Mouse (Mus musculus): ENCODE measurements at regions not wholly inside any gene's neighbourhood (a gene's known extent, or its start where the extent isn't known, plus 50 kb on each side); places are given as distances from the start of the nearest gene placed in this dataset.

DNA sequence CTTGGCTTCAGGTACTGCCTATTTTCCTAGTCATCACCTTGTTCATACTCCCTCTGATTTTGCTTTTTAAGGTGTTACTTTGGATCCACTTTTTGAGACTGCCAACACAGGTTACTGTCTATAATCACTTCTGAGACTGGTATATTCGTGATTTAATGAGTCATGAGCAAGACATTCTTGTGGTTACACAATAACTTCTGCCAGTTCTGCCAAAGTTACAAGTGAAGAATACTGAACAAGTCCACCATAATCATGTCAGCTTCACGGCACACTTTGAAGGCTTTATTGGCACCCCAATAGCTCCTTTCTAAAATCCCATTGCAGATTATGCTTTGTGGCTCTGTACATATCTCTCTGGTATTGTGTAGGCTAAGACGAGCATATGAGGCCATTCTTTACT, 327.9 kb downstream of the Frk start:
- Histone ChIP-seq H3K4me1 (replicated peaks; ENCODE audit: control insufficient read depth, insufficient read depth, low read length) (no peaks in the 10 kb centered on the region), H3K9me3 (ENCODE audit: control insufficient read depth, low read length) (no peaks in the 10 kb centered on the region), H3K27ac (ENCODE audit: low read depth, low read length) (no peak overlapping the region), H3K27me3 (ENCODE audit: control insufficient read depth, insufficient read depth, low read length) (no peaks in the 10 kb centered on the region), H3K36me3 (ENCODE audit: control insufficient read depth, insufficient read depth, low read length) (no peaks in the 10 kb centered on the region), H3K4me3 (ENCODE audit: low read depth, low read length) (no peak overlapping the region), H3K4me2 (replicated peaks; ENCODE audit: low read depth, low read length) (no peak overlapping the region), H3K9ac (ENCODE audit: low read depth, low read length) (no peak overlapping the region)
- DNase-seq (ENCODE audit: low spot score) (no peak), ATAC-seq (ENCODE audit: low FRiP score) (no peak)
- 86% methylated on average over 3 of the region's 3 CpGs for WGBS

- Histone ChIP-seq H3K27ac (ENCODE audit: low read depth, low read length) (no peak overlapping the region), H3K4me3 (ENCODE audit: low read depth, low read length) (no peak overlapping the region), H3K9ac (ENCODE audit: low read depth, low read length) (no peak overlapping the region), H3K36me3 (ENCODE audit: control insufficient read depth, insufficient read depth, low read length) (no peaks in the 10 kb centered on the region), H3K9me3 (ENCODE audit: control insufficient read depth, low read length) (no peaks in the 10 kb centered on the region), H3K4me2 (replicated peaks; ENCODE audit: low read depth, low read length) (no peak overlapping the region), H3K27me3 (ENCODE audit: control insufficient read depth, insufficient read depth, low read length) (no peaks in the 10 kb centered on the region), H3K4me1 (replicated peaks; ENCODE audit: control insufficient read depth, insufficient read depth, low read length) (no peaks in the 10 kb centered on the region)
- DNase-seq (ENCODE audit: low spot score) (no peak), ATAC-seq (ENCODE audit: low FRiP score) (no peak)
Observed at GRCm38 (mm10) chr10:34824121-34824520, 340.9 kb downstream of the Frk start.

DNA sequence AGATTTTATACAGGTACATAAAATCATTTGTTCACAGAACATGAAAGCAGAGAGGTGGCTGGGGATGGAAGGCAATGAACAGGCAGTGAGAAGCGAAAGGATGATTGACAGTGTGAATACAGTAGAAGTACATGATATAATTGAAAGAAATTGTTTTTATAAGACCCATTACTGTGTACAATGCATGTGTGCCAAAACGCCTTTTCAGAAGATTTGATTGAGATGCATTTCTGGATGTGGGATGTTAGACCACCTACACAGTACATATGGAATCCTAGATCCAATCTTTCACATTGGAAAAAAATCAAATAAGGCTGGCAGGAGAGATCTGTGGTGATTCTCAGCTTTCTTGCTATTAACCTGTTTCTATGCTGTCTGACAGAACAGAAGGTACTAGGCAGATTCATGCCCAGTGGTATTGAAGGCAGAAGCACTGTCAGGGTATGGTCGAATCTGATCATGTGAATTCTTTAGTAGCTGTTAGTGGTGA, 358.9 kb downstream of the Frk start:
- WGBS: 89% methylated on average over 3 of the region's 3 CpGs
- no peak for DNase-seq (ENCODE audit: low spot score)
- Histone ChIP-seq H3K9ac (ENCODE audit: low read depth, low read length) (no peak overlapping the region), H3K4me1 (replicated peaks; ENCODE audit: control insufficient read depth, insufficient read depth, low read length) (no peaks in the 10 kb centered on the region), H3K27me3 (ENCODE audit: control insufficient read depth, insufficient read depth, low read length) (no peaks in the 10 kb centered on the region), H3K4me2 (replicated peaks; ENCODE audit: low read depth, low read length) (no peak overlapping the region), H3K9me3 (ENCODE audit: control insufficient read depth, low read length) (no peaks in the 10 kb centered on the region), H3K27ac (ENCODE audit: low read depth, low read length) (no peak overlapping the region), H3K4me3 (ENCODE audit: low read depth, low read length) (no peak overlapping the region), H3K36me3 (ENCODE audit: control insufficient read depth, insufficient read depth, low read length) (no peaks in the 10 kb centered on the region)
- ATAC-seq (ENCODE audit: low FRiP score): no peak

DNA sequence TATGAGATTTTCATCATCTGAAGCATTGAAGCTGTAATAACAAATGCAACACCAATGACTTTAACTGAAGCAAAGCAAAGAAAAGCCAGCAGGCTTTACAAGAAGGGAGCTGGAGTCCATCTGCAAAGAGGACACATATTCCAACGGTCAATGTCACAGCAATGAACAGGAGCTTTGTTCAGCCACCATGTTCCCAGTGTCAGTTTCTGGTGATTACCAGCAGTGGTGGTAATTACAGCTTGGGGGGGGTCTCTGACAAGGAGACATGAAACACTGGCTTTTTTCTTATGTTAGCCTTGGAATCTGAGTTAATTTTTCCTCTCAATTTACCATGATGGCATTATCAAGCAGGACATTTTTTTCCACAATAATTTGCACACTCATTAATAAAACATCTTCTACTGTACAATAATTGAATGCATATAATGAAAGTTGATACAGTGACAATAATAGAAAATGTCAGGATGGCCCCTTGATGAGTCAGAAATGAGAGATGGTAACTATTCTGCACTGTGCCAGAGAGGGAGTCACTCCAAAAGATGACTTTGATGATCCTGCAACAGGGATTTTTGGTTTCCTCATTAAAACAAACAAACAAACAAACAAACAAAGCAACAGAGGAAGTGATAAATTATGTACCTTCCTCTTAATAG, 373.4 kb downstream of the Frk start:
- no peaks in the 10 kb centered on the region for H3K9me3 ChIP-seq (ENCODE audit: control insufficient read depth, low read length)
- no peak overlapping the region for H3K9ac ChIP-seq (ENCODE audit: low read depth, low read length)
- no peaks in the 10 kb centered on the region for H3K36me3 ChIP-seq (ENCODE audit: control insufficient read depth, insufficient read depth, low read length)
- H3K4me3 ChIP-seq (ENCODE audit: low read depth, low read length): no peak overlapping the region
- H3K27ac ChIP-seq (ENCODE audit: low read depth, low read length): no peak overlapping the region
- H3K4me1 ChIP-seq (replicated peaks; ENCODE audit: control insufficient read depth, insufficient read depth, low read length): no peaks in the 10 kb centered on the region
- DNase-seq (ENCODE audit: low spot score) (no peak), ATAC-seq (ENCODE audit: low FRiP score) (no peak)
- no peaks in the 10 kb centered on the region for H3K27me3 ChIP-seq (ENCODE audit: control insufficient read depth, insufficient read depth, low read length)
- 75% methylated on average over 1 of the region's 1 CpGs for WGBS
- H3K4me2 ChIP-seq (replicated peaks; ENCODE audit: low read depth, low read length): no peak overlapping the region

GRCm38 (mm10) chr10:34862693-34863092, 379.5 kb downstream of the Frk start:
- no peak overlapping the region for H3K27ac ChIP-seq (ENCODE audit: low read depth, low read length)
- 73% methylated on average over 1 of the region's 1 CpGs for WGBS
- ATAC-seq (ENCODE audit: low FRiP score): no peak

DNA sequence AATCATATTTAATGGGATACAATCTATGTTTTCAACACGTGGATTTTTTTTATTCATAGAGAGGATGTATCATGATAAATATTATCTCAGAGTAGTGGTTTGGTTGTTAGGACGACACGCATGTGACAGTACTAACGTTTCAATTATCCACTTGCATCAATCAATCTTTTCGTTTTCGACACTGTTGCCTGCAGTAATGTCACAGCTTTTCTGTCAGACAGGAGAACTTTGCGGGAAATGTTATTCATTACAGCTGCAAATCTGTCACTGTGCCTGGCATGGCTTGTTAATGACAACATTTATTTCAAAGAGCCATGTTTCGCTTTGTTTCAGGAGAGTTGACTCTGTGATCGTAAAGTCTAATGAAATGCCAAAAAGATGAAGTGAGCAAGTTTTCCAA, 388.7 kb downstream of the Frk start:
- Histone ChIP-seq H3K27me3 (ENCODE audit: control insufficient read depth, insufficient read depth, low read length) (no peaks in the 10 kb centered on the region), H3K27ac (ENCODE audit: low read depth, low read length) (no peak overlapping the region), H3K9me3 (ENCODE audit: control insufficient read depth, low read length) (no peaks in the 10 kb centered on the region), H3K4me3 (ENCODE audit: low read depth, low read length) (no peak overlapping the region), H3K4me2 (replicated peaks; ENCODE audit: low read depth, low read length) (no peak overlapping the region), H3K9ac (ENCODE audit: low read depth, low read length) (no peak overlapping the region), H3K36me3 (ENCODE audit: control insufficient read depth, insufficient read depth, low read length) (no peaks in the 10 kb centered on the region), H3K4me1 (replicated peaks; ENCODE audit: control insufficient read depth, insufficient read depth, low read length) (no peaks in the 10 kb centered on the region)
- no peak for ATAC-seq (ENCODE audit: low FRiP score)
- DNase-seq (ENCODE audit: low spot score): no peak
- WGBS: 74% methylated on average over 9 of the region's 9 CpGs

More at GRCm38 (mm10) chr10:34862693-34863092, 379.5 kb downstream of the Frk start:
- DNase-seq (ENCODE audit: low spot score): no peak
- Histone ChIP-seq H3K36me3 (ENCODE audit: control insufficient read depth, insufficient read depth, low read length) (no peaks in the 10 kb centered on the region), H3K4me3 (ENCODE audit: low read depth, low read length) (no peak overlapping the region), H3K9ac (ENCODE audit: low read depth, low read length) (no peak overlapping the region), H3K4me2 (replicated peaks; ENCODE audit: low read depth, low read length) (no peak overlapping the region), H3K27me3 (ENCODE audit: control insufficient read depth, insufficient read depth, low read length) (no peaks in the 10 kb centered on the region), H3K9me3 (ENCODE audit: control insufficient read depth, low read length) (no peaks in the 10 kb centered on the region), H3K4me1 (replicated peaks; ENCODE audit: control insufficient read depth, insufficient read depth, low read length) (no peaks in the 10 kb centered on the region)

GRCm38 (mm10) chr10:34878511-34878910, 395.3 kb downstream of the Frk start:
- Histone ChIP-seq H3K4me3 (ENCODE audit: low read depth, low read length) (no peak overlapping the region), H3K27me3 (ENCODE audit: control insufficient read depth, insufficient read depth, low read length) (no peaks in the 10 kb centered on the region), H3K27ac (ENCODE audit: low read depth, low read length) (no peak overlapping the region), H3K4me1 (replicated peaks; ENCODE audit: control insufficient read depth, insufficient read depth, low read length) (no peaks in the 10 kb centered on the region), H3K9me3 (ENCODE audit: control insufficient read depth, low read length) (no peaks in the 10 kb centered on the region), H3K9ac (ENCODE audit: low read depth, low read length) (no peak overlapping the region), H3K36me3 (ENCODE audit: control insufficient read depth, insufficient read depth, low read length) (no peaks in the 10 kb centered on the region), H3K4me2 (replicated peaks; ENCODE audit: low read depth, low read length) (no peak overlapping the region)
- ATAC-seq (ENCODE audit: low FRiP score) (no peak), DNase-seq (ENCODE audit: low spot score) (no peak)
- WGBS: 80% methylated on average over 3 of the region's 3 CpGs

- no peak overlapping the region for H3K9ac ChIP-seq (ENCODE audit: low read depth, low read length)
- no peaks in the 10 kb centered on the region for H3K36me3 ChIP-seq (ENCODE audit: control insufficient read depth, insufficient read depth, low read length)
- no peak overlapping the region for H3K27ac ChIP-seq (ENCODE audit: low read depth, low read length)
- ATAC-seq (ENCODE audit: low FRiP score): no peak
- H3K4me1 ChIP-seq (replicated peaks; ENCODE audit: control insufficient read depth, insufficient read depth, low read length): no peaks in the 10 kb centered on the region
- H3K27me3 ChIP-seq (ENCODE audit: control insufficient read depth, insufficient read depth, low read length): no peaks in the 10 kb centered on the region
- no peaks in the 10 kb centered on the region for H3K9me3 ChIP-seq (ENCODE audit: control insufficient read depth, low read length)
- WGBS: 48% methylated on average over 1 of the region's 1 CpGs
- no peak overlapping the region for H3K4me2 ChIP-seq (replicated peaks; ENCODE audit: low read depth, low read length)
- DNase-seq (ENCODE audit: low spot score): no peak
- H3K4me3 ChIP-seq (ENCODE audit: low read depth, low read length): no peak overlapping the region
Observed at GRCm38 (mm10) chr10:34887601-34888000, 404.4 kb downstream of the Frk start.

DNA sequence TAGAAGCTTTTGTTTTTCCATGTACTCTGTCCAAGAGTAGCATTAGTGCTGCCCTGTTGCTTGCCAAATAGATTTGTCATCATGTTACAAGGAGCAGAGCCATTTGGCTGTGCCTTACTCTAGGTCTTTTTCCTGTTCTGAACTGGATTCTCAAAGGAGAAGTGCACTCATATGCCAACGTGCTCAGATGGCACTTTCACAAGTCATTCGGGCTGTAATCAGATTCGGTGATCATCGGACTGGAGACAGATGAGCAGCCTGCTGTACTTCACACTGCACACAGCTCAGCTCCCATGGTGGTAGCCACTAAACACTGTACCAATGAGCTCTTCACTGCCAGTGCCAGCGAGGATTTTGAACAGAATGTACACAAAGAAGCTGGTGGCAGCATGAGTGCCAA, 421.1 kb downstream of the Frk start:
- WGBS: 84% methylated on average over 5 of the region's 5 CpGs
- Histone ChIP-seq H3K27me3 (ENCODE audit: control insufficient read depth, insufficient read depth, low read length) (no peaks in the 10 kb centered on the region), H3K4me2 (replicated peaks; ENCODE audit: low read depth, low read length) (no peak overlapping the region), H3K36me3 (ENCODE audit: control insufficient read depth, insufficient read depth, low read length) (no peaks in the 10 kb centered on the region), H3K9me3 (ENCODE audit: control insufficient read depth, low read length) (no peaks in the 10 kb centered on the region), H3K27ac (ENCODE audit: low read depth, low read length) (no peak overlapping the region), H3K4me3 (ENCODE audit: low read depth, low read length) (no peak overlapping the region), H3K9ac (ENCODE audit: low read depth, low read length) (no peak overlapping the region), H3K4me1 (replicated peaks; ENCODE audit: control insufficient read depth, insufficient read depth, low read length) (no peaks in the 10 kb centered on the region)
- ATAC-seq (ENCODE audit: low FRiP score) (no peak), DNase-seq (ENCODE audit: low spot score) (no peak)

Data from hindbrain, embryonic 11.5 days (tissue).